Mouse (Mus musculus) c-Kit-positive CD71-negative TER-119-negative erythroid progenitor cells, embryonic 14.5 days (primary cell): ENCODE measurements at regions not wholly inside any gene's neighbourhood (a gene's known extent, or its start where the extent isn't known, plus 50 kb on each side); places are given as distances from the start of the nearest gene placed in this dataset.
A peak's percentile ranks its signal among the peaks of the same experiment; 100 is the strongest.

Experiments
- DNase-seq: peaks from one replicate; pipeline ENCODE4 v3.0.0-alpha.2; 2013; ENCODE audit warnings: low read depth

- no peak for DNase-seq
Measured at GRCm38 (mm10) chr16:91156506-91156905, 61.6 kb upstream of the 4932438H23Rik start.

- DNase-seq, result peak; percentile 5
Measured at GRCm38 (mm10) chr16:91160679-91161078, 64.6 kb upstream of the Olig2 start.

- DNase-seq, result no peak
Measured at GRCm38 (mm10) chr16:91161616-91162015, 63.6 kb upstream of the Olig2 start.

GRCm38 (mm10) chr16:91162381-91162780 is 62.9 kb upstream of the Olig2 start:
- DNase-seq, result no peak

GRCm38 (mm10) chr16:91165906-91166305 is 59.4 kb upstream of the Olig2 start:
- no peak for DNase-seq

GRCm38 (mm10) chr16:91166866-91167265 is 58.4 kb upstream of the Olig2 start:
- DNase-seq, result peak; percentile 26

GRCm38 (mm10) chr16:91168398-91168797 is 56.9 kb upstream of the Olig2 start:
- DNase-seq, result no peak

GRCm38 (mm10) chr16:91169829-91170228 is 55.4 kb upstream of the Olig2 start:
- no peak for DNase-seq

- no peak for DNase-seq
Measured at GRCm38 (mm10) chr16:91171911-91172440, 53.3 kb upstream of the Olig2 start.

- no peak for DNase-seq
Measured at GRCm38 (mm10) chr16:91172510-91172909, 52.7 kb upstream of the Olig2 start.

- DNase-seq, result no peak
Measured at GRCm38 (mm10) chr16:91173241-91173640, 52.0 kb upstream of the Olig2 start.

- no peak for DNase-seq
Measured at GRCm38 (mm10) chr16:91173870-91174278, 51.4 kb upstream of the Olig2 start.

- DNase-seq, result no peak
Measured at GRCm38 (mm10) chr16:91174401-91174800, 50.9 kb upstream of the Olig2 start.
